Mouse (Mus musculus): Measurements from ENCODE around the gene Arsb. TPM values are rescaled to one million over a fixed set of nuclear protein-coding genes. Genes with fewer than 3 reads are reported as not detected.

Arsb gene
- total and polyA plus RNA-seq, 2 experiments from 2014 or later = 13.6 to 16.3 TPM

GRCm38 (mm10) chr13:93897943-93898826 is 126.8 kb downstream of the Arsb start:
- Histone ChIP-seq H3K4me1 (ENCODE audit: insufficient read depth) (no peaks in the 10 kb centered on the region), H3K36me3 (ENCODE audit: insufficient read depth) (no peaks in the 10 kb centered on the region), H3K27ac (ENCODE audit: low read depth, low read length) (no peak overlapping the region), H3K4me2 (ENCODE audit: low read depth) (no peak overlapping the region), H3K9me3 (ENCODE audit: low read length) (no peaks in the 10 kb centered on the region), H3K9ac (no peak overlapping the region), H3K4me3 (ENCODE audit: low read depth, low read length) (no peak overlapping the region), H3K27me3 (ENCODE audit: insufficient read depth, low read length) (no peaks in the 10 kb centered on the region)
- no peak for DNase-seq
- WGBS = 70% methylated on average over 13 of the region's 13 CpGs
- no peak for TF ChIP-seq CTCF (IDR thresholded peaks at IDR 0.05; ENCODE audit: low read depth)
- ATAC-seq = no peak

DNA sequence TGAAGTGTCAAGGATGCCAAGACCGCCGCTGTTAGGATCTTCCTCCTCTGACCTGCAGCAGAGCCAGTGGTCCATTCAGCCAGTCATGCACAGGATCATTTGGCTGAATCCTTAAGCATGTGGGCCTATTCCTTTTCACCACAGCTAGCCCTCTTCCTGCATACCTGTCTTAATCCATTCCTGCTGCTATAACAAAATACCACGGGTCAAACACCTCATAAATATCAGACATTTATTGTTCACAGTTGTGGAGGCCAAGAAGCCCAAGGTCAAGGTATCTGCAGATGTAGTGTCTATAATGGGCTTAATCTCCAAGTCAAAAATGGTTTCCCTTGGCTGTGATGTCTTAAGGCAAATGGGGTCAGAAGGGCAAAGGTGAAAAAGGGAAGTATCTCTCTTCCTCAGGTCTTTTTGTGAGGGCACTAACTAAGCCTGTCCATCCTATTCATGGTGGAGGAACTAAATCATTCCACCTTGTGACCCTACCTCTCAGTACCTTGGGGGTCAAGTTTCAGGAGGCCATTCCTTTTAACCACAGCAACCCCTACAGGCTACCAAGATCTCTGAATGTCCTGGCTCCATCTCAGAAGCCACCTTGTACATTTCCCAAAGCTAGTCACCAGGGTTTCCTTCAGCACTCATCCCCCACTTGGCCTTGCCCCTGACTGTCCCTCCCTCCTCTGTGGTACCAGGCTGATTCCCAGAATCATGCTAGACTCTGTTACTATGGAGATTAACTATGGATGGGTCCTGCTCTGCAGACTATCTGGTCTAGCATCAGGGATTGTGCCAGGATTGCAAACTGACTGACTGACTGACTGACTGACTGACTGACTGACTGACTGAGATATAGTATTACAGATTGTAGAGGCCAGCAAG is 128.2 kb downstream of the Arsb start:
- DNase-seq (no peak), ATAC-seq (no peak)
- no peak overlapping the region for H3K4me3 ChIP-seq (ENCODE audit: low read depth, low read length)
- H3K36me3 ChIP-seq (ENCODE audit: insufficient read depth) = no peaks in the 10 kb centered on the region
- no peaks in the 10 kb centered on the region for H3K4me1 ChIP-seq (ENCODE audit: insufficient read depth)
- WGBS = 92% methylated on average over 3 of the region's 3 CpGs
- H3K9ac ChIP-seq = no peak overlapping the region
- no peak overlapping the region for H3K27ac ChIP-seq (ENCODE audit: low read depth, low read length)
- H3K9me3 ChIP-seq (ENCODE audit: low read length) = no peaks in the 10 kb centered on the region
- no peaks in the 10 kb centered on the region for H3K27me3 ChIP-seq (ENCODE audit: insufficient read depth, low read length)
- no peak overlapping the region for H3K4me2 ChIP-seq (ENCODE audit: low read depth)
- no peak for TF ChIP-seq CTCF (IDR thresholded peaks at IDR 0.05; ENCODE audit: low read depth)

- Histone ChIP-seq H3K9ac (no peak overlapping the region), H3K9me3 (ENCODE audit: low read length) (no peaks in the 10 kb centered on the region), H3K4me2 (ENCODE audit: low read depth) (no peak overlapping the region), H3K4me3 (ENCODE audit: low read depth, low read length) (no peak overlapping the region), H3K36me3 (ENCODE audit: insufficient read depth) (no peaks in the 10 kb centered on the region), H3K27ac (ENCODE audit: low read depth, low read length) (no peak overlapping the region), H3K4me1 (ENCODE audit: insufficient read depth) (no peaks in the 10 kb centered on the region), H3K27me3 (ENCODE audit: insufficient read depth, low read length) (no peaks in the 10 kb centered on the region)
- no peak for ATAC-seq
- DNase-seq = no peak
- no peak for TF ChIP-seq CTCF (IDR thresholded peaks at IDR 0.05; ENCODE audit: low read depth)
- 86% methylated on average over 13 of the region's 13 CpGs for WGBS
These were observed 129.7 kb downstream of the Arsb start for GRCm38 (mm10) chr13:93900934-93901626.

DNA sequence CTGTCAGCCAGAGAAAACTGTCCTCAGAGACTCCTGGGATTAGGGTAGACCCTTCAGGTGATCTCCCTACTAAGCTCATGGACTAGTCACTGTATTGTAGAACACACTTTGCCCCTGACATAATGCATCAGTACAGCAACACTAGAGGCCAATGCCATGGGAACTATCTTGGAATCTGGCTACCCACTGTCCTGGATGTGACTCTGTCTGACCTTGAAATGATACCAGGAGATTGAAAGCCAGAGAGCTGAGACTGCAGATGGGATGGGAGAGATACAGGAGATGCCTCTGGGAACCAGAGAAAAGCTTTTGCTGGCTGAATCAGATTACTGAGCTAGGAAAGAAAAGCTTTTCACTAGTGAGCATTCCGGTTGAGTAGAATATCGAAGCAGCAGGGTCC is 130.7 kb downstream of the Arsb start:
- Histone ChIP-seq H3K9ac (no peak overlapping the region), H3K36me3 (ENCODE audit: insufficient read depth) (no peaks in the 10 kb centered on the region), H3K4me3 (ENCODE audit: low read depth, low read length) (no peak overlapping the region), H3K4me2 (ENCODE audit: low read depth) (no peak overlapping the region), H3K4me1 (ENCODE audit: insufficient read depth) (no peaks in the 10 kb centered on the region), H3K27ac (ENCODE audit: low read depth, low read length) (no peak overlapping the region), H3K27me3 (ENCODE audit: insufficient read depth, low read length) (no peaks in the 10 kb centered on the region), H3K9me3 (ENCODE audit: low read length) (no peaks in the 10 kb centered on the region)
- 88% methylated on average over 2 of the region's 2 CpGs for WGBS
- no peak for TF ChIP-seq CTCF (IDR thresholded peaks at IDR 0.05; ENCODE audit: low read depth)
- ATAC-seq (no peak), DNase-seq (no peak)

DNA sequence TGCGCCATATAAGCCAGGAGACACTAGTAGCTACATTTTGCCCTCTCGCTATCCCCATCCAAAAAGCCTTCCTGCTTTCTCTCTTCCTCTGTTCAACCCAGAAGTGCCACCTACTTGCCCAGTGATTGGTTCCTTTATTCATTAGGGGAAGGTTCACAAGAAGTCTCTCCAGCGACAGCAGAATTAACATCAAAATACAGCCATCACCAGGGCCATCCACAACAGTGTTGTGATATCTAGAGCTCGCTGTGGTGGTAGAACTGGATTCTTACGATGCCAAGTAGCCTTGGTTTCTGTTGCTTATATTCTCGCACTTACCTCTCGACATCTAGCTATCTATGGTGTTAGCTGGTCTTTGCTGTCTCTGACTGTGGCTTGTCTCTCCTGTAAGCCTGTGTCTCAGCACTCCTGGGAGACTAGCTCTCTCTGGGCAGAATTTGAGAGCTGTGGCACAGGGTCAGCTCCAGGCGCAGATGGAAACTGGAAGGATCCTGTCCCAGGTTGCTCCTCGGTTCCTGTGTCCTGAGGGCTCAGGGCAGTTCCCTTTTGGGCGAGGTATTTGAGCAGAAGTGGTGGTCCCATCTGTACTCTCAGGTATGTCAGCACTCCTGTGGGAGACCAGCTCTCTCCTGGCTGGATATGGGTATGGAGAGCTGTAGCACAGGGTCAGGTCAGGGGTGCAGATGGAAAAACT is 135.3 kb downstream of the Arsb start:
- H3K4me1 ChIP-seq (ENCODE audit: insufficient read depth) = no peaks in the 10 kb centered on the region
- H3K4me2 ChIP-seq (ENCODE audit: low read depth) = no peak overlapping the region
- H3K36me3 ChIP-seq (ENCODE audit: insufficient read depth) = no peaks in the 10 kb centered on the region
- ATAC-seq = no peak
- no peak overlapping the region for H3K9ac ChIP-seq
- no peaks in the 10 kb centered on the region; the same call in 1 of the 2 replicates for H3K27me3 ChIP-seq (ENCODE audit: insufficient read depth, low read length)
- WGBS = 91% methylated on average over 10 of the region's 10 CpGs
- H3K9me3 ChIP-seq (ENCODE audit: low read length) = no peaks in the 10 kb centered on the region
- H3K27ac ChIP-seq (ENCODE audit: low read depth, low read length) = no peak overlapping the region
- no peak for DNase-seq
- no peak for TF ChIP-seq CTCF (IDR thresholded peaks at IDR 0.05; ENCODE audit: low read depth)
- no peak overlapping the region for H3K4me3 ChIP-seq (ENCODE audit: low read depth, low read length)

GRCm38 (mm10) chr13:93907971-93908370 is 136.5 kb downstream of the Arsb start:
- Histone ChIP-seq H3K27ac (ENCODE audit: low read depth, low read length) (no peak overlapping the region), H3K9me3 (ENCODE audit: low read length) (no peaks in the 10 kb centered on the region), H3K9ac (no peak overlapping the region), H3K4me2 (ENCODE audit: low read depth) (no peak overlapping the region), H3K36me3 (ENCODE audit: insufficient read depth) (no peaks in the 10 kb centered on the region), H3K4me1 (ENCODE audit: insufficient read depth) (no peaks in the 10 kb centered on the region), H3K27me3 (ENCODE audit: insufficient read depth, low read length) (no peaks in the 10 kb centered on the region; the same call in 1 of the 2 replicates), H3K4me3 (ENCODE audit: low read depth, low read length) (no peak overlapping the region)
- DNase-seq (no peak), ATAC-seq (no peak)
- no peak for TF ChIP-seq CTCF (IDR thresholded peaks at IDR 0.05; ENCODE audit: low read depth)
- WGBS = 84% methylated on average over 3 of the region's 3 CpGs

All from forebrain, postnatal 0 days (tissue).